Mouse (Mus musculus): Measurements from ENCODE around the gene Ttc38. TPM values are rescaled to one million over a fixed set of nuclear protein-coding genes. Genes with fewer than 3 reads are reported as not detected.

Ttc38 gene
- total and polyA plus RNA-seq, 3 experiments, result 2.1 to 4.2 TPM; not detected in 1

DNA sequence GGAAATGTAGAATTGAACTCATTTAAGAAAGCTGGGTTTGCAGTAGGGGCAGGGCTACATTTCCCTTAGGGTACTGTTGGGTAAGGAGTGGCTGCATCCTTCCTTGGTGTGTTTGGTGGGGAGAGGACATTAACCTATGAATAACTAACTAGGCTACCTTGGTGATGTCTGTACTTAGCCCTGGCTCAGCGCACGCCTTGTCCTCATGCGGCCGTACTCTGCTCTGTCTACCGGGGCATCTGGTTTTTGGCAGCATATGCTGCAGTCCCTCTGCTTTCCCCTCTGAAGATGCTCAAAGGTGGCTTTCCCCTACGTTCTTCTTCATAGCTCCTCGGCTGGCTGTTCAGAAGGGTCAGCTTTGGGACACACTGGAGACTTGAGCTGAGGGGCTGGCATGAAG lies 45.2 kb downstream of the Ttc38 start:
- no peaks in the 10 kb centered on the region for H3K27me3 ChIP-seq (ENCODE audit: control insufficient read depth in 1 of 2, insufficient read depth in 2 of 2, low read length in 2 of 2)
- H3K9ac ChIP-seq (ENCODE audit: control insufficient read depth, low read depth, low read length, poor library complexity, severe bottlenecking), result no peak overlapping the region
- DNase-seq (ENCODE audit: low read depth, low spot score), result no peak
- H3K27ac ChIP-seq (ENCODE audit: control insufficient read depth, low read depth, low read length), result no peak overlapping the region
- no peak overlapping the region for H3K4me3 ChIP-seq (ENCODE audit: control insufficient read depth in 1 of 2, insufficient read depth in 1 of 2, low read depth in 2 of 2, low read length in 2 of 2)
- no peaks in the 10 kb centered on the region for H3K9me3 ChIP-seq (replicated peaks; ENCODE audit: insufficient read depth, low read length)
- H3K4me1 ChIP-seq (ENCODE audit: control insufficient read depth in 1 of 2, insufficient read depth in 2 of 2, low read length in 2 of 2), result peaks cover 0 to 10% of the 10 kb centered on the region in 2 experiments; a peak in 3 of 4 replicates
- TF ChIP-seq ETS1 (IDR thresholded peaks at IDR 0.05; ENCODE audit: low read depth, low read length) (no peak), JUND (IDR thresholded peaks at IDR 0.05; ENCODE audit: low read depth, low read length) (no peak), RCOR1 (IDR thresholded peaks at IDR 0.05; ENCODE audit: low read depth, low read length) (no peak), TBP (IDR thresholded peaks at IDR 0.05; ENCODE audit: low read depth, low read length) (no peak), NRF1 (IDR thresholded peaks at IDR 0.05; ENCODE audit: insufficient read depth, low read depth, low read length, poor library complexity, severe bottlenecking) (no peak), MYB (IDR thresholded peaks at IDR 0.05; ENCODE audit: low read depth, low read length) (no peak), MEF2A (IDR thresholded peaks at IDR 0.05; ENCODE audit: extremely low read depth, insufficient replicate concordance, low read depth, low read length, poor library complexity, severe bottlenecking) (no peak), UBTF (IDR thresholded peaks at IDR 0.05; ENCODE audit: borderline replicate concordance, insufficient read depth, low read depth, low read length) (no peak), NELFE (IDR thresholded peaks at IDR 0.05; ENCODE audit: low read depth, low read length) (no peak)
- peaks cover 2 to 10% of the 10 kb centered on the region in 2 experiments; a peak in 3 of 4 replicates for H3K36me3 ChIP-seq (ENCODE audit: control insufficient read depth in 1 of 2, insufficient read depth in 2 of 2, low read length in 2 of 2)
- peaks cover 7% of the 10 kb centered on the region for H3K79me2 ChIP-seq (ENCODE audit: control insufficient read depth, insufficient read depth, low read length, poor library complexity)

DNA sequence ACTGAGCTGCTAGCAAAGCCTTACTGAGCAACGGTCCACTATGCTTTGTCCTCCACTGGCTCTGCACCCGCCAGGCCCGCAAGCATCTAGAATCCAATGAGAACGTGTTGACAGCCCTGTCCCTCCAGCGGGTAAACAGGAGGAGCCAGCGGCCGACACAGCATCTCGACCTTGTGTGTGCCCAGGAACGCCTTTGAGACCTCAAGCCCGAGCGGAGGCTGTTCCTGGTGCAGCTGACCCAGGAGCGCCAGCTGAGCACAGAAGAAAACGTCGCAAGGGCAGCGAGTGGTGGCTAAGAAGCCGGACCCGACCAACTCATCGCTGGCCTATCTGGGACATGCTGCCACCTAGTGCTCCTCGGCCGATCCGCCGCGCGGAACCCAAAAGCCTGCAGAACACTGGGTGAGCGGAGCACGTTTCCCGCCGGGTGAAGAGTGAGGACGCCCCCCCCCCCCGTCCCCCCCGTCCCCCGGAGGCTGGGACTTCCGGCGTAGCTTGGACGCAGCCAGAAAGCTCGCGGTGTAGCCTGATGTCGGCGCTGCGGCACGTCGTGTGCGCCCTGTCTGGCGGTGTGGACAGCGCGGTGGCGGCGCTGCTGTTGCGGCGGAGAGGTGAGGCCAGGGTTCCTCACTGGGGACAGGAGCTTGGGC lies 46.9 kb downstream of the Ttc38 start, which contains the start of gene Trmu:
Trmu (plus strand) TSS at position 465 of the 650 bp plus-strand sequence.
- DNase-seq (ENCODE audit: low read depth, low spot score), result peak; percentile 93
- H3K9me3 ChIP-seq (replicated peaks; ENCODE audit: insufficient read depth, low read length), result no peaks in the 10 kb centered on the region
- H3K27me3 ChIP-seq (ENCODE audit: control insufficient read depth in 1 of 2, insufficient read depth in 2 of 2, low read length in 2 of 2), result no peaks in the 10 kb centered on the region
- peak within 1 kb of the TSS; percentile 67 for H3K27ac ChIP-seq (ENCODE audit: control insufficient read depth, low read depth, low read length)
- peaks cover 7% of the 10 kb centered on the region for H3K79me2 ChIP-seq (ENCODE audit: control insufficient read depth, insufficient read depth, low read length, poor library complexity)
- H3K4me3 ChIP-seq (ENCODE audit: control insufficient read depth in 1 of 2, insufficient read depth in 1 of 2, low read depth in 2 of 2, low read length in 2 of 2), result peak within 1 kb of the TSS; percentile 78 to 89
- peak within 1 kb of the TSS; percentile 91 for H3K9ac ChIP-seq (ENCODE audit: control insufficient read depth, low read depth, low read length, poor library complexity, severe bottlenecking)
- H3K36me3 ChIP-seq (ENCODE audit: control insufficient read depth in 1 of 2, insufficient read depth in 2 of 2, low read length in 2 of 2), result peaks cover 2 to 10% of the 10 kb centered on the region in 2 experiments; a peak in 3 of 4 replicates
- H3K4me1 ChIP-seq (ENCODE audit: control insufficient read depth in 1 of 2, insufficient read depth in 2 of 2, low read length in 2 of 2), result peaks cover 0 to 10% of the 10 kb centered on the region in 2 experiments; a peak in 3 of 4 replicates
- TF ChIP-seq MYB (IDR thresholded peaks at IDR 0.05; ENCODE audit: low read depth, low read length) (no peak), MAX (IDR thresholded peaks at IDR 0.05; ENCODE audit: low read length) (peak; percentile 74), GATA1 (IDR thresholded peaks at IDR 0.05; ENCODE audit: low read depth, low read length) (no peak), POLR2AphosphoS5 (IDR thresholded peaks at IDR 0.05; ENCODE audit: borderline replicate concordance, low read depth, low read length) (peak; percentile 61; the same call in 1 of the 2 replicates), E2F4 (IDR thresholded peaks at IDR 0.05; ENCODE audit: borderline replicate concordance, low read depth, low read length) (no peak), MEF2A (IDR thresholded peaks at IDR 0.05; ENCODE audit: extremely low read depth, insufficient replicate concordance, low read depth, low read length, poor library complexity, severe bottlenecking) (no peak), TBP (IDR thresholded peaks at IDR 0.05; ENCODE audit: low read depth, low read length) (peak; percentile 63), SMC3 (IDR thresholded peaks at IDR 0.05; ENCODE audit: low read depth, low read length) (peak; percentile 65), ZC3H11A (IDR thresholded peaks at IDR 0.05; ENCODE audit: low read depth, low read length) (peak; percentile 45; the same call in 1 of the 2 replicates), CHD2 (IDR thresholded peaks at IDR 0.05; ENCODE audit: low read length) (no peak), ZKSCAN1 (IDR thresholded peaks at IDR 0.05; ENCODE audit: low read depth, low read length) (no peak), UBTF (IDR thresholded peaks at IDR 0.05; ENCODE audit: borderline replicate concordance, insufficient read depth, low read depth, low read length) (0 out of 2 replicates have a peak, but pooled peaks have one; percentile 46), SIN3A (IDR thresholded peaks at IDR 0.05; ENCODE audit: low read length) (peak; percentile 83), USF2 (IDR thresholded peaks at IDR 0.05; ENCODE audit: borderline replicate concordance in 1 of 2, insufficient read depth in 1 of 2, low read depth in 1 of 2, low read length in 2 of 2) (no peak), MYC (IDR thresholded peaks at IDR 0.05; ENCODE audit: low read depth, low read length) (peak; percentile 41; the same call in 1 of the 2 replicates), MAFK (IDR thresholded peaks at IDR 0.05; ENCODE audit: borderline replicate concordance, low read depth, low read length) (no peak), HCFC1 (IDR thresholded peaks at IDR 0.05; ENCODE audit: low read depth, low read length) (peak; percentile 85), ZMIZ1 (IDR thresholded peaks at IDR 0.05; ENCODE audit: low read depth, low read length) (peak; percentile 87), CTCF (IDR thresholded peaks at IDR 0.05 in 2 of 3, conservative IDR thresholded peaks at IDR 0.05 in 1 of 3; ENCODE audit: control insufficient read depth in 1 of 3, insufficient read depth in 1 of 3, low read depth in 2 of 3, low read length in 3 of 3, poor library complexity in 1 of 3, severe bottlenecking in 1 of 3) (peak; percentile 33 to 73 (median 70); a peak in 4 of 6 replicates), ETS1 (IDR thresholded peaks at IDR 0.05; ENCODE audit: low read depth, low read length) (0 out of 2 replicates have a peak, but pooled peaks have one; percentile 23), USF1 (IDR thresholded peaks at IDR 0.05; ENCODE audit: low read depth, low read length) (peak; percentile 33; the same call in 1 of the 2 replicates), JUND (IDR thresholded peaks at IDR 0.05; ENCODE audit: low read depth, low read length) (no peak), GABPA (IDR thresholded peaks at IDR 0.05; ENCODE audit: low read depth, low read length) (no peak), TAL1 (IDR thresholded peaks at IDR 0.05; ENCODE audit: low read length) (no peak), POLR2AphosphoS2 (IDR thresholded peaks at IDR 0.05; ENCODE audit: low read length) (no peak; the same call in 1 of the 2 replicates)
